Mouse (Mus musculus) intestine, embryonic 14.5 days (tissue): ENCODE measurements around the gene Samd4. TPM values are rescaled to one million over a fixed set of nuclear protein-coding genes. Genes with fewer than 3 reads are reported as not detected.

Experiments
- ATAC-seq: fragments of 200-750 bp; cut with Nextera tagmentation; replicated peaks from 2 replicates; pipeline ENCODE4 v1.8.0; 2017; ENCODE audit warnings: low read depth, moderate number of reproducible peaks, moderate TSS enrichment, moderate library complexity; ENCODE audit not compliant: low FRiP score, low TSS enrichment
- DNase-seq: peaks from one replicate; pipeline ENCODE4 v3.0.0-alpha.2; 2018; ENCODE audit warnings: low spot score
- H3K27ac ChIP-seq: fragments of 300-500 bp; sonication (generic); 2 replicates; pipeline ENCODE4 v1.5.1; 2014; ENCODE audit warnings: low read depth, mild to moderate bottlenecking, control low read depth
- H3K27me3 ChIP-seq: fragments of 300-500 bp; sonication (generic); replicated peaks from 2 replicates; pipeline ENCODE4 v1.6.1; 2014; ENCODE audit warnings: low read length, control low read depth; ENCODE audit not compliant: control insufficient read depth, insufficient read depth
- H3K36me3 ChIP-seq: fragments of 300-500 bp; sonication (generic); 2 replicates; pipeline ENCODE4 v1.6.1; 2014; ENCODE audit warnings: low read length, control low read depth; ENCODE audit not compliant: control insufficient read depth, insufficient read depth
- H3K4me1 ChIP-seq: fragments of 300-500 bp; sonication (generic); replicated peaks from 2 replicates; pipeline ENCODE4 v1.6.1; 2014; ENCODE audit warnings: low read length, control low read depth, mixed read lengths; ENCODE audit not compliant: control insufficient read depth, insufficient read depth
- H3K4me2 ChIP-seq: fragments of 300-500 bp; sonication (generic); 2 replicates; pipeline ENCODE4 v1.6.1; 2014; ENCODE audit warnings: low read length
- H3K4me3 ChIP-seq: fragments of 300-500 bp; sonication (generic); 2 replicates; pipeline ENCODE4 v1.5.1; 2014; ENCODE audit warnings: low read depth, low read length, control low read depth, mixed read lengths
- H3K9ac ChIP-seq: fragments of 300-500 bp; sonication (generic); 2 replicates; pipeline ENCODE4 v1.6.1; 2014; ENCODE audit warnings: mild to moderate bottlenecking, low read length
- H3K9me3 ChIP-seq: fragments of 300-500 bp; sonication (generic); 2 replicates; pipeline ENCODE4 v1.6.1; 2016; ENCODE audit warnings: low read length, control low read depth; ENCODE audit not compliant: control insufficient read depth
- WGBS: fragments of 180-500 bp; shearing (Covaris S2); extraction: QIAGEN DNeasy Blood & Tissue Kit; methylation state at CpG from one replicate; pipeline ENCODE4 v1.1.7; 2014; 5-methylcytosine and 5-hydroxymethylcytosine counted together
- polyA plus RNA-seq: library from polyadenylated mRNA; unstranded; fragments of >200 nt; fragmentation: Nextera tagmentation; extraction: Ambion mirVana; gene quantifications from 2 replicates; pipeline ENCODE4 v1.2.1, GENCODE M21; 2014

Gene Samd4
- polyA plus RNA-seq, 1 experiment from 2014 or later: 4.4 TPM

- H3K9ac ChIP-seq: no peak overlapping the region
- H3K27me3 ChIP-seq: no peaks in the 10 kb centered on the region
- H3K4me3 ChIP-seq: no peak overlapping the region
- WGBS: 62% methylated on average over 9 of the region's 9 CpGs
- H3K4me1 ChIP-seq: no peaks in the 10 kb centered on the region
- H3K9me3 ChIP-seq: no peaks in the 10 kb centered on the region
- ATAC-seq (no peak), DNase-seq (no peak)
- H3K27ac ChIP-seq: no peak overlapping the region
- H3K4me2 ChIP-seq: no peak overlapping the region
- no peaks in the 10 kb centered on the region for H3K36me3 ChIP-seq
Observed at GRCm38 (mm10) chr14:47115154-47115553, 232.5 kb downstream of the Samd4 start.

GRCm38 (mm10) chr14:47116062-47116762 is 233.6 kb downstream of the Samd4 start:
- H3K4me2 ChIP-seq: no peak overlapping the region
- DNase-seq (peak; percentile 64), ATAC-seq (peak; percentile 85)
- H3K27me3 ChIP-seq: no peaks in the 10 kb centered on the region
- H3K4me1 ChIP-seq: no peaks in the 10 kb centered on the region
- H3K9me3 ChIP-seq: no peaks in the 10 kb centered on the region
- H3K36me3 ChIP-seq: no peaks in the 10 kb centered on the region
- H3K9ac ChIP-seq: no peak overlapping the region
- 64% methylated on average over 10 of the region's 10 CpGs for WGBS
- no peak overlapping the region for H3K27ac ChIP-seq
- H3K4me3 ChIP-seq: no peak overlapping the region

- Histone ChIP-seq H3K36me3 (no peaks in the 10 kb centered on the region), H3K27me3 (no peaks in the 10 kb centered on the region), H3K4me1 (no peaks in the 10 kb centered on the region), H3K4me3 (no peak overlapping the region), H3K9ac (no peak overlapping the region), H3K4me2 (no peak overlapping the region), H3K27ac (no peak overlapping the region), H3K9me3 (no peaks in the 10 kb centered on the region)
- DNase-seq (no peak), ATAC-seq (no peak)
- 74% methylated on average over 7 of the region's 7 CpGs for WGBS
Observed at GRCm38 (mm10) chr14:47117522-47117921, 234.9 kb downstream of the Samd4 start.

GRCm38 (mm10) chr14:47127987-47128386 is 245.3 kb downstream of the Samd4 start:
- Histone ChIP-seq H3K4me2 (no peak overlapping the region), H3K9ac (no peak overlapping the region), H3K9me3 (no peaks in the 10 kb centered on the region), H3K4me3 (no peak overlapping the region), H3K27me3 (no peaks in the 10 kb centered on the region), H3K27ac (no peak overlapping the region), H3K4me1 (no peaks in the 10 kb centered on the region), H3K36me3 (no peaks in the 10 kb centered on the region)
- WGBS: 77% methylated on average over 5 of the region's 5 CpGs
- ATAC-seq (no peak), DNase-seq (no peak)

- 0 out of 2 replicates have a peak, but pooled peaks have one; percentile 23 for ATAC-seq
- Histone ChIP-seq H3K4me2 (no peak overlapping the region), H3K4me3 (no peak overlapping the region), H3K4me1 (no peaks in the 10 kb centered on the region), H3K27ac (no peak overlapping the region), H3K9me3 (no peaks in the 10 kb centered on the region), H3K27me3 (no peaks in the 10 kb centered on the region), H3K9ac (no peak overlapping the region), H3K36me3 (no peaks in the 10 kb centered on the region)
- no peak for DNase-seq
- WGBS: 62% methylated on average over 10 of the region's 10 CpGs
Observed at GRCm38 (mm10) chr14:47133948-47134347, 251.3 kb downstream of the Samd4 start.

- ATAC-seq: no peak
Observed at GRCm38 (mm10) chr14:47136637-47137036, 254.0 kb downstream of the Samd4 start.

GRCm38 (mm10) chr14:47138853-47139252 is 256.2 kb downstream of the Samd4 start:
- H3K4me2 ChIP-seq: no peak overlapping the region
- H3K9ac ChIP-seq: no peak overlapping the region
- WGBS: 79% methylated on average over 3 of the region's 3 CpGs
- H3K9me3 ChIP-seq: no peaks in the 10 kb centered on the region
- no peak for ATAC-seq
- no peak overlapping the region for H3K4me3 ChIP-seq
- H3K27me3 ChIP-seq: no peaks in the 10 kb centered on the region
- no peak for DNase-seq
- H3K36me3 ChIP-seq: no peaks in the 10 kb centered on the region
- H3K27ac ChIP-seq: no peak overlapping the region
- H3K4me1 ChIP-seq: no peaks in the 10 kb centered on the region

More at GRCm38 (mm10) chr14:47136637-47137036, 254.0 kb downstream of the Samd4 start:
- Histone ChIP-seq H3K27me3 (no peaks in the 10 kb centered on the region), H3K4me2 (no peak overlapping the region), H3K27ac (no peak overlapping the region), H3K4me3 (no peak overlapping the region), H3K9me3 (no peaks in the 10 kb centered on the region), H3K9ac (no peak overlapping the region), H3K36me3 (no peaks in the 10 kb centered on the region), H3K4me1 (no peaks in the 10 kb centered on the region)
- no peak for DNase-seq
- WGBS: 61% methylated on average over 5 of the region's 5 CpGs

- no peaks in the 10 kb centered on the region for H3K4me1 ChIP-seq
- WGBS: 90% methylated on average over 5 of the region's 5 CpGs
- no peak for ATAC-seq
Observed at GRCm38 (mm10) chr14:47144326-47144725, 261.7 kb downstream of the Samd4 start.

GRCm38 (mm10) chr14:47151306-47151705 is 268.7 kb downstream of the Samd4 start:
- no peak overlapping the region for H3K4me3 ChIP-seq
- no peaks in the 10 kb centered on the region for H3K4me1 ChIP-seq
- no peak overlapping the region for H3K9ac ChIP-seq
- no peaks in the 10 kb centered on the region for H3K9me3 ChIP-seq
- no peak overlapping the region for H3K4me2 ChIP-seq
- H3K27me3 ChIP-seq: no peaks in the 10 kb centered on the region
- no peak overlapping the region for H3K27ac ChIP-seq
- H3K36me3 ChIP-seq: no peaks in the 10 kb centered on the region
- no peak for DNase-seq
- WGBS: 87% methylated on average over 6 of the region's 6 CpGs
- ATAC-seq: no peak

More at GRCm38 (mm10) chr14:47144326-47144725, 261.7 kb downstream of the Samd4 start:
- DNase-seq: no peak
- Histone ChIP-seq H3K9me3 (no peaks in the 10 kb centered on the region), H3K27ac (no peak overlapping the region), H3K4me3 (no peak overlapping the region), H3K9ac (no peak overlapping the region), H3K36me3 (no peaks in the 10 kb centered on the region), H3K27me3 (no peaks in the 10 kb centered on the region), H3K4me2 (no peak overlapping the region)
